Mouse (Mus musculus): ENCODE data around the gene Mroh7.

The Mroh7 gene

DNA sequence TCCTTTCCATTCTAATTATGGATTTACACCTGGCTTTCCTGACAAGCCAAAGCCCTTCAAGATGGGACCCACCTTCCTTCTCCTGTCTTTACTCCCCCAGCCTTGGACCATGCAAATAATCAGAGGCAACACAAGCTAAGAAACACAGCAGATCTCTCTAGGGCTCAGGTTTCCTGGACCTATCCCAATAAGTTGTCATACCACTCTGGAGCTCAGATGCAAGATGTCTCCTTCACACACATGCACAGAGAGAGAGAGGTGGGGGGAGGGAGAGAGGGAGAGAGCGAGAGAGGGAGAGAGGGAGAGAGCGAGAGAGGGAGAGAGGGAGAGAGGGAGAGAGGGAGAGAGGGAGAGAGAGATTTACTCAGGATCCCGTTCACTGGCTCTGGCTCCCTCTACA is 98.4 kb downstream of the Mroh7 start:
- DNase-seq (ENCODE audit: low spot score), result no peak

All from ovary, adult 18-20 months (tissue).